Mouse (Mus musculus) limb, embryonic 14.5 days (tissue): ENCODE measurements around the gene Otogl. TPM values are rescaled to one million over a fixed set of nuclear protein-coding genes. Genes with fewer than 3 reads are reported as not detected.

ENCODE experiments used
- ATAC-seq: fragments of 200-750 bp; cut with Nextera tagmentation; 2 replicates; pipeline ENCODE4 v1.8.0; 2017; ENCODE audit warnings: low read depth, moderate number of reproducible peaks, moderate TSS enrichment; ENCODE audit not compliant: low FRiP score
- DNase-seq: peaks from one replicate; pipeline ENCODE4 v3.0.0-alpha.2; 2015; ENCODE audit warnings: low spot score
- H3K27ac ChIP-seq: fragments of 300-500 bp; sonication (generic); replicated peaks from 2 replicates; pipeline ENCODE4 v1.5.1; 2014; ENCODE audit warnings: low read depth, mild to moderate bottlenecking, low read length, moderate library complexity, mixed read lengths
- H3K27me3 ChIP-seq: fragments of 300-500 bp; sonication (generic); 2 replicates; pipeline ENCODE4 v1.6.1; 2014; ENCODE audit warnings: low read length, mixed read lengths; ENCODE audit not compliant: control insufficient read depth, insufficient read depth
- H3K36me3 ChIP-seq: fragments of 300-500 bp; sonication (generic); 2 replicates; pipeline ENCODE4 v1.6.1; 2014; ENCODE audit warnings: mild to moderate bottlenecking, low read length, moderate library complexity, mixed read lengths; ENCODE audit not compliant: control insufficient read depth, insufficient read depth
- H3K4me1 ChIP-seq: fragments of 300-500 bp; sonication (generic); 2 replicates; pipeline ENCODE4 v1.6.1; 2014; ENCODE audit warnings: antibody characterized with exemption, low read length, mixed read lengths; ENCODE audit not compliant: control insufficient read depth, insufficient read depth
- H3K4me2 ChIP-seq: fragments of 300-500 bp; sonication (generic); replicated peaks from 2 replicates; pipeline ENCODE4 v1.6.1; 2014; ENCODE audit warnings: low read depth, mild to moderate bottlenecking, low read length, moderate library complexity; ENCODE audit not compliant: severe bottlenecking
- H3K4me3 ChIP-seq: fragments of 300-500 bp; sonication (generic); replicated peaks from 2 replicates; pipeline ENCODE4 v1.5.1; 2014; ENCODE audit warnings: low read length
- H3K9ac ChIP-seq: fragments of 300-500 bp; sonication (generic); 2 replicates; pipeline ENCODE4 v1.6.1; 2014; ENCODE audit warnings: mild to moderate bottlenecking, low read depth, low read length, moderate library complexity; ENCODE audit not compliant: severe bottlenecking
- H3K9me3 ChIP-seq: fragments of 300-500 bp; sonication (generic); 2 replicates; pipeline ENCODE4 v1.6.1; 2016; ENCODE audit warnings: low read length; ENCODE audit not compliant: control insufficient read depth
- POLR2A ChIP-seq: fragments of 200-500 bp; IDR thresholded peaks from 2 replicates; pipeline ENCODE4 v1.8.0; 2012; ENCODE audit warnings: inconsistent platforms, mild to moderate bottlenecking, moderate library complexity, borderline replicate concordance; ENCODE audit not compliant: insufficient read depth, insufficient read length; ENCODE audit errors: extremely low read depth
- WGBS: fragments of 180-500 bp; shearing (Covaris S2); extraction: QIAGEN DNeasy Blood & Tissue Kit; methylation state at CpG from one replicate; pipeline ENCODE4 v1.1.7; 2014; 5-methylcytosine and 5-hydroxymethylcytosine counted together
- polyA plus RNA-seq, 2 experiments: library from polyadenylated mRNA; depleted of rRNA in 1 of 2; stranded (reverse) in 1 of 2; unstranded in 1 of 2; fragments of >200 nt; fragmentation: Nextera tagmentation in 1 of 2; extraction: Ambion mirVana in 1 of 2; gene quantifications; 2 replicates each; pipeline versions ENCODE4 v1.2.1 to v1.2.3; 2012 to 2014

The Otogl gene
- polyA plus RNA-seq, 2 experiments = 0.51 to 0.93 TPM

DNA sequence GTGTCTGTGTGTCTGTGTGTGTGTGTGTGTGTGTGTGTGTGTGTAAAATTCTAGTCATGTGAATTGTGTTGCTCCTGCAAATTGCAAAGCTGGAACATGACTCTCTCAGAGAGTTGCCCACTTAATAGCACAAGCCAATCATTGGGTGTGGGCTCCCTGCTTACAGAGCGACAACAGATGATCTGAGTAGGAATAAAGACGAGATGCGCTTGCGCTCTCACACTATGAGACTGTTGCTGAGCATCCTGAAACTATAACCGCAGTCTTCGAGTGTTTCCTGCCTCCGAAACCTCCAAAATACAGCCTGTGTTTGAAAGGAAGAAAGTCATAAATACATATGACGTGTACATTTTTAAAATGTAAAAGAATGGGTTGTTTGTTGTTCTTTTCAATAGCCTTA is 43.0 kb downstream of the Otogl start:
- H3K9me3 ChIP-seq = no peaks in the 10 kb centered on the region
- H3K27me3 ChIP-seq = no peaks in the 10 kb centered on the region
- H3K4me2 ChIP-seq = no peak overlapping the region
- 89% methylated on average over 8 of the region's 8 CpGs for WGBS
- H3K27ac ChIP-seq = no peak overlapping the region
- no peak overlapping the region for H3K9ac ChIP-seq
- no peak for TF ChIP-seq POLR2A
- H3K4me1 ChIP-seq = no peaks in the 10 kb centered on the region
- H3K4me3 ChIP-seq = no peak overlapping the region
- ATAC-seq = no peak
- DNase-seq = no peak
- H3K36me3 ChIP-seq = no peaks in the 10 kb centered on the region

DNA sequence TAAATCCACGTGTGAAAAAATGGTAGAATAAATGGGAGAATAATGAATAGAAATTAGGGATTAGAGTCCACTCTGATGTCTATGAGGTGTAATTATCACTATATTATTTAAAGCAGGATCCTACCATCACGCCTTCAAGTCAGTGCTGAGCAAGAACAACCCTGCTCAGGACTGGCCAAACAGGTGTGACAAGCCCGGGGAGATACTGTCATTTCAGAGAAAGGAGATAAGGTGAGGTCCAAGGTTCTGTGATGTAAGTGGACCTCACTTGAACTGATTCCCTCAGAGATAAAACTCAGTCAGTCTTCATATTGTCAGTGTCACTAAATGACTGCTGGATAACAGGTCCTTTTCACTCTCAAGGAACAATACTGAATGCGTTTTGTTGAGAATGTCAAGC is 44.5 kb downstream of the Otogl start:
- Histone ChIP-seq H3K36me3 (no peaks in the 10 kb centered on the region), H3K4me2 (no peak overlapping the region), H3K27ac (no peak overlapping the region), H3K27me3 (no peaks in the 10 kb centered on the region), H3K9ac (no peak overlapping the region), H3K9me3 (no peaks in the 10 kb centered on the region), H3K4me1 (no peaks in the 10 kb centered on the region), H3K4me3 (no peak overlapping the region)
- TF ChIP-seq POLR2A = no peak
- ATAC-seq (no peak), DNase-seq (no peak)
- WGBS = 75% methylated on average over 4 of the region's 4 CpGs

DNA sequence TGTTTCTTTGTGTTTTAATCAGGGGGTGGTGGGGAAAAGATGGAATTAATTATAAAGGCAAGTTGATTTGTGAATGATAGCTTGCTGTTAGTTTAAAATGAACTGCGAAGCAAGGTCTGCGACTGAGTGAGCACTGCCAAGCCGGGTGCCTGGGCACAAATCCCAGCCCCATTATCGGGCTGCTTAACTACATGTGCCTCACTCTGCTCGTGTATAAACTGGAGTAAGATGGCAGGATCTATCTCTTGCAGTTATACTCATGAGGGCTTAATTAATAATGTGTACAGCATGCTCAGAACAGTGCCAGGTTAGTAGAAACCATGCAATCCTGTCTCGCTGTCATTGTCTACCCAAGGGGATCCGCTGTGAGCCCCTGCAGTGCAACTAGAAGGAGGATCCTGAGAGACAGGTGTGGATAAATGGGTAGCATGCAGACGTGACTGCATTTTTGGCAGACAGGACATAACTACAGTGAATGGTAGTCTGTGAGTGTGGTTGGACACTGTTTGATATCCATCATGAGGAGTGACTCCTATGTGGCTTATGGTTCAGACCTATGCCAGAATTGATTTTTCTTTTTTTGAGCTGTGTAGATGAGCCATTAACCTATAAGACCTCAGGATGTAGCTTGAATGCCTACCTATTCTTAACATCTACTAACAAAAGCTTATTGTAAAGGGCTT is 51.6 kb downstream of the Otogl start:
- no peaks in the 10 kb centered on the region for H3K9me3 ChIP-seq
- no peak overlapping the region for H3K4me3 ChIP-seq
- no peaks in the 10 kb centered on the region for H3K36me3 ChIP-seq
- H3K4me2 ChIP-seq = no peak overlapping the region
- ATAC-seq (no peak), DNase-seq (no peak)
- no peaks in the 10 kb centered on the region for H3K27me3 ChIP-seq
- H3K4me1 ChIP-seq = no peaks in the 10 kb centered on the region
- no peak for TF ChIP-seq POLR2A
- H3K9ac ChIP-seq = no peak overlapping the region
- no peak overlapping the region for H3K27ac ChIP-seq
- 68% methylated on average over 8 of the region's 8 CpGs for WGBS

DNA sequence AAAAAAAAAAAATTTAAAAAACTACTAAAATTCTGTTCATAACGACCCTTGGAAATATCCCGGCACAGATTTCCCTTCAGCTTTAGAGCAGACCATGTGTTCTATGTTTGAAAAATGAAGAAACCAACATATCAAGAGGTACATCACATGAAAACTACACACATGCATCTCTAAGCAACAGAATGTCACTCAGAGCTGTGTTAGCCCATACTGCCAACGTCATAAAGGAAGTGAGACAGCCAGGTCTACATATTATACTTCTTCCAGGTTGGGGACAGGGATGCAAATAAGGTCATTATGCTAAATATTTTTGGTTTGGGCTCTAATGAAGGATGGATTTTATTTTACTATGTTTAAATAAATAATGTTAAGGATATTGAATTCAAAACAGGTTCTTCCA is 52.7 kb downstream of the Otogl start:
- no peak for TF ChIP-seq POLR2A
- ATAC-seq = no peak
- no peaks in the 10 kb centered on the region for H3K9me3 ChIP-seq
- H3K27me3 ChIP-seq = no peaks in the 10 kb centered on the region
- no peak for DNase-seq
- H3K4me1 ChIP-seq = no peaks in the 10 kb centered on the region
- no peak overlapping the region for H3K27ac ChIP-seq
- no peak overlapping the region for H3K4me3 ChIP-seq
- no peak overlapping the region for H3K4me2 ChIP-seq
- no peaks in the 10 kb centered on the region for H3K36me3 ChIP-seq
- WGBS = 86% methylated on average over 3 of the region's 3 CpGs
- no peak overlapping the region for H3K9ac ChIP-seq

DNA sequence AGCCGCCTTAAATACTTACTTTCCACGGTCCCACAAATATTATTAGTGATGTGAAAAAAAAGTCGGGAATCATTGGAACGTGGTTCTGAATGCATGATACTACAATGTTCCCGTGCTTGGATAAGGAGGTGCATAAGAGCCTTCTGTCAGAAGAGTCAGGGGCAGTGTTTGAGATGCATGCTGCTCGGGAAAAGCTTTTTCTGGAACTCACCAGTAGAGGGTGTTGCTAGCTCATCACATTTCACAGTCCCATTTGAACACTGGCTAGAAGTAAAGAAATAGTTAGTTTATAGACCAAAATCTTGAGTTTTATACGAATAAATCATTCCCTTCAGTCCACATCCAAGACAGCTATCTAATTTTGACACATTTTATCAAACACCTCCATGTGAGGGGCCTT is 53.2 kb downstream of the Otogl start:
- no peak overlapping the region for H3K4me3 ChIP-seq
- H3K4me2 ChIP-seq = no peak overlapping the region
- no peaks in the 10 kb centered on the region for H3K27me3 ChIP-seq
- WGBS = 31% methylated on average over 7 of the region's 7 CpGs
- DNase-seq (peak; percentile 48), ATAC-seq (peak; percentile 70; the same call in 1 of the 2 replicates)
- no peak for TF ChIP-seq POLR2A
- no peaks in the 10 kb centered on the region for H3K9me3 ChIP-seq
- H3K27ac ChIP-seq = no peak overlapping the region
- no peaks in the 10 kb centered on the region for H3K4me1 ChIP-seq
- no peaks in the 10 kb centered on the region for H3K36me3 ChIP-seq
- H3K9ac ChIP-seq = no peak overlapping the region
